Mouse (Mus musculus): ENCODE results near the gene Ggact.
A peak's percentile ranks its signal among the peaks of the same experiment; 100 is the strongest.

Gene Ggact

DNA sequence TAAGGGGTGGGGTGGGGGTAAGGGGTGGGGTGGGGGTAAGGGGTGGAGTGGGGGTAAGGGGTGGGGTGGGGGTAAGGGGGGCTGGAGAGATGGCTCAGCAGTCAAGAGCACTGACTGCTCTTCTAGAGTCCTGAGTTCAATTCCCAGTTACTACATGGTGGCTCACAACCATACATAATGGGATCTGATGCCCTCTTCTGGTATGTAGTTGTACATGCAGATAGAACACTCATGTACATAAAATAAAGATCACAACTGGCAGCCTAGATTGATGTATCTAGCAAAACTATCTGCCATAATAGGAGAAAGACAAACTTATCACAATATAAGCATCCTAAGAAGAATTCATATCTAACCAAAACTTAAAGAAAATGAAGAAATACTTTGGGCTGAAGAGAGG, 15.0 kb downstream of the Ggact start:
- no peak for DNase-seq

- no peak for DNase-seq
Measured at GRCm38 (mm10) chr14:122896106-122896505, 17.5 kb downstream of the Ggact start.

DNA sequence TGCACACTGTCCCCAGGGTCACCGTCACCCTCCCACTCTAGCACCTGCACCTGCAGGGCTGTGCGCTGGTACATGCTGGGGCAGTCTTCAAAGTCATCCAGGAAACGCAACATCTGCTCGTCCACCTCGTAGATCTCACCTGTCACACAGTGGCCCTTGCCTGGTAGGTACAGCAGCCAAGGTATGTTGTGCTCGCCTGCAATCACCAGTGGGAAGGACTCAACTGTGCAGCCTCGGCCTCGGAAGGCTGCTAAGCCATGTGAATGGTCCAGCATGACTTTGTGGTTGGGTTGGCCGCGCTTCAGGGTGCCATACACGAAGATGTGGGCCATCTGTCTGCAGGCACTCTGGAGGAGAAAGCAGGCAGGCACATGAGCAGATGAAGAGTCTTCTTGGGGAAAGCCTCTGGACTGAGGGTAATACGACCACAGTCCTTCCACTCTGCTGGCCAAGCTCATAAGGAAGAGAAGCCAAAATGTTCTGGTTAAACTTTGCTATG, 22.0 kb downstream of the Ggact start:
- no peak for DNase-seq

GRCm38 (mm10) chr14:122888480-122888872, 25.1 kb downstream of the Ggact start:
- no peak for DNase-seq

GRCm38 (mm10) chr14:122887702-122888479, 25.7 kb downstream of the Ggact start:
- DNase-seq = no peak

- DNase-seq = no peak
Measured at GRCm38 (mm10) chr14:122887278-122887677, 26.3 kb downstream of the Ggact start.

DNA sequence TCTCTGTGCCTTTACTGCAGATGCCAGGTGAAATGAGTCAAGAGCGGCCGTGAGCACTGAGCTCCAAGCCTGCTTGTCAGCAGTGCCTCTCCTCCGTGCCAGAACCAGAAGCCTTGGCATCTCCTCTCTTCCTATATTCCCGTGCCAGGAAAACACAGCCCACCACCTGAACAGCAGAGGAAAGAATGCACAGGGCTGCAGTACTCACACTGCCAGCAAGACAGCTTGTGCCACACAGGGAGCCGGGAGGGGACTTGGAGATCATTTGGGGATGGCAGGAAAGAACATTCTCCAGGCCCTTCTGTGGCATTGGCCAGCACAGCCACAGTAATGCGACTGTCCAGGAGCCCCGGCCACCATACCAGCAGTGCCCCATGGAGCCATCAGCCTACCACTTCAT, 27.7 kb downstream of the Ggact start:
- no peak for DNase-seq

DNA sequence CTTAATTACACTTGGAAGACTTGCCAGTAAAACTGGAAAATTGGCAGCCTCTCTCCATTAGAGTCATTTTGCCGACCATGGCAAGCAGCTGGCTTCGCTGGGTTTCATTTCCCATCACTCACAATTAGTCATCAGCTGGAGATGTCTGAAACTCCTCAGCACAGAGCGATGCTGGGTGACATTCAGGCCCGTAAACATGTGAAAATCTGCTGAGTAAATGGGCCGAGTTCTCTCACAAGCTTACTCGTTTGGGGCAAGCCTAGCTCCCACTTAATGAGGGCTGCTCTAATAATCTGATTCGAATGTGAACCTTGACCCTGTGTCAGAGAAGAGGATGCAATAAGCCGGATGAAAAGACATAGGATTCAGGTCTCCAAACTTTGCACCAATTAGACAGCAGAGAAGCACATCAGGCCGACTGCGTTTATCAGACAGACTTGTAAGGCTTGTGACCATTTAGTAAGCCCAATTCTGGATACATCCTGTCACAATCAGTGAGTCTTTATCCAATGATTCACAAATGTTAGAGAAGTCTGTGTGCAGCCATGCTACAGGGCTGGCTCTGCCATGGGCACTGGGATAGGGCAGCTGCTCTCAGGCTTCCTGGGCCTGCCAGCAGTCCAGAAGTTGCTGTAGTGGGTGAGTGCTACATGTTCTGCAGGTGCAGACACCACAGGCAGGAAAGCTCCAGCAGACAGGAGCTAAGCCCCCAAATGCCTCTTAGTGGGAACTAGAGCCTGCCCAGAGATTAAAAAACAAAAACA, 29.6 kb downstream of the Ggact start:
- DNase-seq = no peak

DNA sequence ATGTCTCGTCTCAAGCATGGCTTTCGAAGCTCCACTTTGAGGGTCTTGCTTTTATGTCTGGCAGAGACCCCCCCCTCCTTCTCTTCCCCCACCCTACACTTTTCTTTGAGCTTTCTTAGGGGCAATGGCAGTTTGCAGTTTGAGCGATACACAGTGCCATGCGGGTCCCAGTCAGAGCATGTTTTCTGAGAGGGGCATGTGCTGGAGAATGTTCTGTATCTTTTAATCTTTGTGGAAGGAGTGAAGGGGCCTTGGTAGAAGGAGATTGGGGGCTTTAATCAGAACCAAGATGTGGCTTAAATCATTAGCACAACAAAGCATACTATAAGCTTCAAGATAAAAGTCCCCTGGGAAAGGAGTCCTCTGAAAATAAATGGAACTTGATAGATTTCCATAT, 30.1 kb downstream of the Ggact start:
- no peak for DNase-seq

DNA sequence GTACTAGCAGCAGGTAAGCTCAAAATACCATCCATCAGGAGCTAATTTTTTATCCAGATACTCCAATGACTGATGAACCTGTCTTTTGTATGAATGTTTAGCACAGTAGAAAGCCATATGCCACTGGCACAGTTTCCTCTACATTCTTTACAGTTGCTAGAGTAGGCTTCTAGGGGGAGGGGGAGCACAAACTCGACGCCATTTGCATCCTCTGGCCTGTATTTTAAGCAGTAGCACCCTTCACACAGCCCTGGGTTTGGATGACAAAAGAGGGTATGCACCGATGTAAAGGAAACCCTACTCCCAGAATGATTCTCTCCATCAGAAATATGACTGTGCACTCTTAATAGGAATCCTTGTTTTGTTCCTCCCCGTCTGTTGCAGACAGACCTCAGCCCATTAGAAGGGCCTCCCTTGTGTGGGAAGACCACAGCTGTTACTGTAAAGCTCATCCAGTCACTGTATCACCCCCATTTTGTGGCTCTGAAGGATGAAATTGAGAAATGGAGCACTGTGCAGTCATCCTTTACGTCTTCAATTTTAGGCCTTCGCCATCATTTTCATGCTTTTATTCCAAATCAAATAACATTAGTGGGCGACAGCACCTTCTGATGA, 30.7 kb downstream of the Ggact start:
- no peak for DNase-seq

DNA sequence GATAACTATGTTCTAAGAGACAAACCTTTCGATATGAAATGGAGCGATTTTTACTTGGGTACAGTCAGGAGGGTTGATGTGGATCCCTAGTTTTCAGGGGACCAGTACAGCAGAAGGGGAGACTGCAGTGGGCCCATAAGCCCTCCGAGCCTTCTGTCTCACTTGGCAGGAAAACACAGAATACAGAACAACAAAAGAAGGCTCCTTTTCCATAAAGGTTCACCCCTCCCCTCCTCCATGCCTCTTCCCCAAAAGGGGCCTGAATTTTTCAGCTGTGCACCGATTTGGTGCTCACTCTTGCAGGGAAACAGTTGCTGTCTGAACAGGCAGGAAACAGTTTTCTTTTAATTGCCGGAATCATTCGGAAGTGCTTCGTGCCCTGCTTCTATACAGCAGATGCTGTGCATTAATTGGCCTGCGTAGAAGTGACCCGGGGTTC, 31.3 kb downstream of the Ggact start:
- no peak for DNase-seq

- DNase-seq = no peak
Measured at GRCm38 (mm10) chr14:122881699-122882098, 31.9 kb downstream of the Ggact start.

DNA sequence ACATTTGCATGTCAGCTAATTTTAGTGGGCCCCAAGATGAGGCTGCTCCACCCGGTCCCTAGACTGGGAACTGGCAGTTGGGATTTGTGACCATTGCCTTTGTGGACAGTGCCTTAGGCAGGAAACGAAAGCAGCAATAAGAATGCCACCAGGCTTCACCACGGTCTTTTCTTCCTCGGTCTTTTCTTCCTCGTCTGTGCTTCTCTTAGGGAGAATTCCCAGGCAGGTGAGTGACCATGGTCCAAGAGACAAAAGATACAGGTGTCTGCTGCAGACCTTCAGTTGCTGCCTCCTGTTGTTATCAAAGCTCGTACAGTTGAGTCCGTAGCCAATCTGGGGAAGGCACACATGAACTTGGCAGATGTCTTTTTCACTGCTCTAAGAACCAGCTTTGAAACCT, 33.3 kb downstream of the Ggact start:
- no peak for DNase-seq

DNA sequence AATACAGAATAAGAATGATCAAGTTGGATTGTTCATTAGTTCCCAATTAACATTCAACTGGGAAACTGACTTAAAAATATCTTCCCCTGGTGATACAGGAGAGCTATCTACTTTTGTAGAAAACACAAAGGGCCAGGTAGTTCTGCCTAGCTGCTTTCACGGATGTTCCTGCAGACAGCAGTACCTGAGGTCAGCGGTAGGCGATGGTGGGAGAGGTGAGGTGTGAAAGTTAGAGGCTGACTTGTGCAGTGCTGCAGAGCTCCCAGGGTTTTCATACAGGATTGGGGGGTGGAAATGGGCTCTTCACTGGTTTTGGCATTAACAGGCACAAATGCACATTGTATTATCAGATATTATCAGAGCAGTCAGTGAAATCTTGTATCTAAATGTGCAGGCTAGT, 35.8 kb downstream of the Ggact start:
- DNase-seq = no peak

GRCm38 (mm10) chr14:122876723-122877122, 36.8 kb downstream of the Ggact start:
- DNase-seq = no peak

GRCm38 (mm10) chr14:122876163-122876562, 37.4 kb downstream of the Ggact start:
- peak; percentile 76 for DNase-seq

- no peak for DNase-seq
Measured at GRCm38 (mm10) chr14:122875636-122876035, 37.9 kb downstream of the Ggact start.

GRCm38 (mm10) chr14:122875056-122875455, 38.5 kb downstream of the Ggact start:
- DNase-seq = no peak

GRCm38 (mm10) chr14:122872612-122873011, 40.9 kb downstream of the Ggact start:
- DNase-seq = no peak

GRCm38 (mm10) chr14:122871841-122872580, 41.5 kb downstream of the Ggact start:
- no peak for DNase-seq

DNA sequence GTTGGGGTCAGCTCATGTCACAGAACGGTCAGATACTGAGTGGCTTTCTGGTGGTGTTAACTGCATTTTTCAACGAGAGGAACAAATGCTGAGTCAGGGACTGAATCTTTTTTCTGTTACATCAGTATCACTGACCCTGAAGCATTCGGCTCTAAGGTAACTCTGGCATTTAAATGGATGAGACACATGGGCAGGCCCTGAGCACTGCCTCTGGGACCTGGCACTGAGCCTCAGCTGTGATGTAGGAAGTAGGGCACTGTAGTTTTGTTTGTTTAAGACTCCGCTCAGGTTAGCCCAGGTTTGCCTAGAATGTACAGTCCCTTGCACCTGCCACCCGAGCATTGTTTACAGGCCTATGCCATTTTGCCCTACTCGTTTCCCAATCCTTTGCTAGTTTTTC, 43.7 kb downstream of the Ggact start:
- no peak for DNase-seq

DNA sequence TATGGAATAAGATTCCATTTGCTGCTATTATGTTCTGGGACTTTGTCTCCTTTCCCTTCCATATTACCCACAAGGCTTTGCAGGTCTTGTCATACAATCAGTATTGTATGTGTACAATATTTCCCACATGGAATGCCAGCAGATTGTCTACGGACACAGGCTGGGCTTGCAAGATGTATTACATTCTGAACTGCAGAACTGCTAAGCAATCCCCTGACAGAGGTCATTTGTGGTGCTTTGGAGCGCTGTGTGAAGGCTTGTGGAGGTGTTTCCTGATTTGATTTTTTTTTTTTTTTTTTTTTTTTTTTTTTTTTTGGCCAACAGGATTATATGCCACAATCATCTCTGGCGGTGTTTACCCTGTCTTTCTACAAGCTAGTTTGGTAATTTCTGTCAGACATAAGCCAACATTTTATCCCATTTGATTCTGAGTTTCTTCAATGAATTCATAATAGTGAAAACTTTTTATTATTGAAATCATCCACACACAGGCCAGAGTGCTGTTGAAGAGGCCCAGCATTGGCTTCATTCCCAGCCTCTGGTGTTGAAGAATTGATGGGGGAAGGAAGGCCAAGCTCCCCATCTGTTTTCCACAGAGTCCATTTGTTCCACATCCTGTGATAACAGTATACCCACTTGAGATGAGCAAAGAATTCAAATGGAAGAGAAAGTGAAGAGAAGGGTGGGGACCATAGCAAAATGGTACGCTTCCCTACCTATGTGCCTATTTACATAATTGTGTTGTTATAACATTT, 45.8 kb downstream of the Ggact start:
- DNase-seq = peak; percentile 13

Data from lung, postnatal 36 days (tissue).